Mouse (Mus musculus) heart, adult 2 months (tissue): ENCODE data around the gene Tlcd1. TPM values are rescaled to one million over a fixed set of nuclear protein-coding genes. Genes with fewer than 3 reads are reported as not detected.
"Not testable (repeated sequence)": the region's sequence is repeated elsewhere in the genome, so short reads cannot be mapped to it uniquely, and the experiment has no call there.

Source experiments
- DNase-seq, 2 experiments: peaks; one replicate each; pipeline ENCODE4 v3.0.0; 2021
- H3K27ac ChIP-seq: fragments of 200-600 bp; 2 replicates; pipeline ENCODE4 v1.8.1; 2022
- H3K27me3 ChIP-seq: fragments of 200-500 bp; 2 replicates; pipeline ENCODE4 v1.6.1; 2012; ENCODE audit warnings: mild to moderate bottlenecking, low read length, inconsistent platforms, mixed read lengths; ENCODE audit not compliant: control insufficient read depth, insufficient read depth
- H3K36me3 ChIP-seq: fragments of 200-500 bp; 2 replicates; pipeline ENCODE4 v1.6.1; 2012; ENCODE audit warnings: low read length, inconsistent platforms; ENCODE audit not compliant: control insufficient read depth, insufficient read depth
- H3K4me1 ChIP-seq: fragments of 200-500 bp; 2 replicates; pipeline ENCODE4 v1.6.1; 2011; ENCODE audit warnings: low read length; ENCODE audit not compliant: control insufficient read depth, insufficient read depth
- H3K4me3 ChIP-seq: fragments of 200-600 bp; 2 replicates; pipeline ENCODE4 v1.8.1; 2022
- H3K79me2 ChIP-seq: fragments of 200-500 bp; replicated peaks from 2 replicates; pipeline ENCODE4 v1.6.1; 2012; ENCODE audit warnings: mild to moderate bottlenecking, inconsistent platforms, low read length, moderate library complexity, mixed read lengths; ENCODE audit not compliant: control insufficient read depth, insufficient read depth
- H3K9ac ChIP-seq: fragments of 200-500 bp; 2 replicates; pipeline ENCODE4 v1.6.1; 2012; ENCODE audit warnings: low read depth, mild to moderate bottlenecking, control low read depth, inconsistent platforms, low read length, mixed read lengths
- CTCF ChIP-seq: fragments of 200-600 bp; IDR thresholded peaks from 2 replicates; pipeline ENCODE4 v1.8.1; 2022; ENCODE audit warnings: antibody characterized with exemption, mild to moderate bottlenecking, moderate library complexity
- EP300 ChIP-seq: fragments of 200-500 bp; IDR thresholded peaks from 2 replicates; pipeline ENCODE4 v1.6.1; 2011; ENCODE audit warnings: low read depth, low read length, control low read depth; ENCODE audit not compliant: insufficient read depth
- POLR2A ChIP-seq: fragments of 200-500 bp; IDR thresholded peaks from 2 replicates; pipeline ENCODE4 v1.6.1; 2011; ENCODE audit warnings: mild to moderate bottlenecking, low read depth, low read length, control low read depth; ENCODE audit not compliant: insufficient read depth
- WGBS: fragments of 180-500 bp; shearing (Covaris S2); methylation state at CpG from one replicate; pipeline ENCODE4 v1.1.7; 2018; 5-methylcytosine and 5-hydroxymethylcytosine counted together
- intact Hi-C: fragments of 180-260 bp; cut with DNase I; formaldehyde crosslinking; loops from one replicate; pipeline ENCODE4 v1.15.1; 2025
- long read RNA-seq: library from polyadenylated mRNA; stranded (forward); transcript quantifications from one replicate; pipeline ENCODE4 v2.0.0, GENCODE M21; 2021
- polyA plus RNA-seq: library from polyadenylated mRNA; depleted of rRNA; stranded (reverse); fragments of >200 nt; gene quantifications from 2 replicates; pipeline ENCODE4 v1.2.3, GENCODE M21; 2012; rRNA removed
- total RNA-seq, 2 experiments: library from RNA; stranded (reverse); gene quantifications; 2 replicates each; pipeline ENCODE4 v1.2.3; 2021

The Tlcd1 gene
- 1 to 10 TPM; 5.4 to 5.7 TPM for total RNA-seq
- 15.7 and 17.3 TPM in 2 replicates for polyA plus RNA-seq
- long read RNA-seq, partial matches to known transcripts, result 0 of 4 reads
- long read RNA-seq, other reads (novel, unspliced or antisense), result 2 of 4 reads

DNA sequence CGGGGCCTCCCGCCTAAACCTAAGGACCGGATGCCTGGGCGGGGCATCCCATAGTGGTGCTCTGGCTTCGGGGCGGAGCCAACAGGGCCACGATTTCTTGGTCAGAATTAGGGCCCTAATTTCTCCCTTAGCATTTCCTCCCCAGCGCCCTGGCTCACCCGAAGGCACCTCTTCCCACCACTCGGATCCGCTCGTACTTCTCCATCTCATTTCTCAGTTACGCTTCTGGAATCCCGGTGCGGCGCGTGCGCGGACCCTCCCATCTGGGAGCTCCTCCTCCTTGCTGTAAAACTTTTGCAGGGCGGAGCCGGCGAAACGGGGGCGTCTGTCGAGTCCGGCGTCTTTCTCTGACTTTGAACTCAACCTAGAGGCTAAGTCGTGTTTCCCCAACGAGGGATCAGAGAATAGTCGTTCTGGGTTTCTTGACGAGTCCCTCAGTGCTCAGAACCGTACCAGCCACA, at the start of gene Tlcd1, which contains the start of gene Nek8:
Gene Tlcd1 (plus strand): TSS at position 310 of the 461 bp plus-strand sequence.
Gene Nek8 (minus strand): TSS at position 274 of the 461 bp plus-strand sequence.
- H3K79me2 ChIP-seq, result no peaks in the 10 kb centered on the region
- no peaks in the 10 kb centered on the region for H3K27me3 ChIP-seq
- H3K9ac ChIP-seq, result peak within 1 kb of the TSS; percentile 61
- H3K4me3 ChIP-seq, result peak within 1 kb of the TSS; percentile 96
- intact Hi-C loops, result loop anchor here (2.0 kb wide), 3 partner anchors 116 to 192 kb away; no protein-coding TSS in a partner anchor
- H3K36me3 ChIP-seq, result 0 out of 2 replicates have a peak, but pooled peaks cover 3% of the 10 kb centered on the region
- TF ChIP-seq EP300 (0 out of 2 replicates have a peak, but pooled peaks have one; percentile 11), CTCF (no peak), POLR2A (peak; percentile 67)
- WGBS, result under 1% methylated on average over 32 of the region's 32 CpGs
- H3K4me1 ChIP-seq, result peaks cover 2% of the 10 kb centered on the region; the same call in 1 of the 2 replicates
- peak; percentile 94 to 95 for DNase-seq
- H3K27ac ChIP-seq, result peak within 1 kb of the TSS; percentile 96

DNA sequence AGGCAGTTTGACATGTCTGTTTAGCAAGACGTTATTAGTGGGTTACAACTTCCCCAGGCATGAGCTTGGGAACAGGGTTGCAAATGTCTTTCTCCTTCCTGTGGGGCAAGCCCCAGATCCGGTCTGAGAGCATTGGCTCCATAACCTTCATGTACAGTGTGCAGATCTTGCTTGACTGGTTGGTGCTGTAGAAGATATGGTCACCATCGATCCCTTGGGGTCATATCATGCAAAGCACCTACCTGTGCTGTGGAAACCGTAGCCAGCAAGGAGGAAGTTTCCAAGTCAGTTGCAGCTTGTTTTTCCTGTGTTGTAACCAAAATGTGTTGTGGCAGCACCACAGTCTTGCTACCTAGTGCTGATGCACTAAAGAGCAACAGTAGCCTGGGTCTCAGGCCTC, 49.8 kb upstream of the Tlcd1 start:
- no peak overlapping the region for H3K4me3 ChIP-seq
- no peak for TF ChIP-seq EP300
- 57% methylated on average over 4 of the region's 4 CpGs for WGBS
- intact Hi-C loops, result no loop called here
- no peak overlapping the region for H3K27ac ChIP-seq
- peaks cover 18% of the 10 kb centered on the region for H3K4me1 ChIP-seq
- no peaks in the 10 kb centered on the region for H3K27me3 ChIP-seq
- peaks cover 5% of the 10 kb centered on the region for H3K36me3 ChIP-seq
- H3K79me2 ChIP-seq, result peaks cover 11% of the 10 kb centered on the region
- no peak for DNase-seq
- H3K9ac ChIP-seq, result no peak overlapping the region

GRCm38 (mm10) chr11:78129458-78129857, 47.1 kb upstream of the Tlcd1 start:
- 43% methylated on average over 8 of the region's 8 CpGs for WGBS
- peaks cover 3% of the 10 kb centered on the region for H3K36me3 ChIP-seq
- H3K79me2 ChIP-seq, result peaks cover 11% of the 10 kb centered on the region
- H3K9ac ChIP-seq, result no peak overlapping the region
- TF ChIP-seq POLR2A (no peak), EP300 (no peak), CTCF (no peak)
- H3K4me3 ChIP-seq, result no peak overlapping the region
- peaks cover 15% of the 10 kb centered on the region for H3K4me1 ChIP-seq
- no peak for DNase-seq
- H3K27ac ChIP-seq, result no peak overlapping the region
- H3K27me3 ChIP-seq, result no peaks in the 10 kb centered on the region
- intact Hi-C loops, result no loop called here

- intact Hi-C loops, result no loop called here
- Histone ChIP-seq H3K9ac (no peak overlapping the region), H3K27me3 (no peaks in the 10 kb centered on the region), H3K36me3 (peaks cover 4% of the 10 kb centered on the region), H3K79me2 (peaks cover 6% of the 10 kb centered on the region), H3K27ac (no peak overlapping the region), H3K4me3 (no peak overlapping the region), H3K4me1 (peaks cover 10% of the 10 kb centered on the region)
- TF ChIP-seq POLR2A, result no peak
- TF ChIP-seq EP300, result no peak
- no peak for TF ChIP-seq CTCF
- no peak for DNase-seq
- WGBS, result 87% methylated on average over 6 of the region's 6 CpGs
Observed at GRCm38 (mm10) chr11:78133915-78134314, 42.6 kb upstream of the Tlcd1 start.

- intact Hi-C loops, result no loop called here
- TF ChIP-seq POLR2A, result no peak
- no peak for TF ChIP-seq CTCF
- no peak for TF ChIP-seq EP300
- peaks cover 8% of the 10 kb centered on the region for H3K4me1 ChIP-seq
- no peak overlapping the region for H3K9ac ChIP-seq
- DNase-seq, result no peak
- H3K27me3 ChIP-seq, result no peaks in the 10 kb centered on the region
- H3K27ac ChIP-seq, result no peak overlapping the region
- WGBS, result 43% methylated on average over 3 of the region's 3 CpGs
- no peak overlapping the region for H3K4me3 ChIP-seq
- peaks cover 4% of the 10 kb centered on the region for H3K36me3 ChIP-seq
- H3K79me2 ChIP-seq, result peaks cover 8% of the 10 kb centered on the region
Observed at GRCm38 (mm10) chr11:78134344-78134743, 42.2 kb upstream of the Tlcd1 start.

GRCm38 (mm10) chr11:78135314-78135713, 41.2 kb upstream of the Tlcd1 start:
- WGBS, result 92% methylated on average over 7 of the region's 7 CpGs
- H3K27ac ChIP-seq, DNase-seq, H3K9ac ChIP-seq, H3K4me1 ChIP-seq, intact Hi-C loops, H3K36me3 ChIP-seq, H3K27me3 ChIP-seq, H3K4me3 ChIP-seq, H3K79me2 ChIP-seq: not testable (repeated sequence)
